Mouse (Mus musculus) T-helper 2 cell (primary cell): Measurements from ENCODE around the gene Zbtb7a.

Experiments
- in situ Hi-C: fragments of 300-600 bp; cut with MboI, MseI; formaldehyde crosslinking; loops from one replicate; pipeline ENCODE4 v1.15.1; 2025; ENCODE audit warnings: high pct_unique_total_duplicates

Gene Zbtb7a

GRCm38 (mm10) chr10:81189821-81190220 is 54.8 kb downstream of the Zbtb7a start:
- in situ Hi-C loops = no loop called here

- in situ Hi-C loops = no loop called here
Measured at GRCm38 (mm10) chr10:81190236-81190911, 55.4 kb downstream of the Zbtb7a start.

- in situ Hi-C loops = no loop called here
Measured at GRCm38 (mm10) chr10:81190912-81191321, 55.9 kb downstream of the Zbtb7a start.

GRCm38 (mm10) chr10:81191342-81191982 is 56.4 kb downstream of the Zbtb7a start:
- in situ Hi-C loops = no loop called here

- in situ Hi-C loops = no loop called here
Measured at GRCm38 (mm10) chr10:81192270-81192967, 57.4 kb downstream of the Zbtb7a start.

- in situ Hi-C loops = no loop called here
Measured at GRCm38 (mm10) chr10:81192968-81193501, 58.0 kb downstream of the Zbtb7a start.

GRCm38 (mm10) chr10:81193991-81194774 is 59.2 kb downstream of the Zbtb7a start:
- in situ Hi-C loops = no loop called here

- in situ Hi-C loops = no loop called here
Measured at GRCm38 (mm10) chr10:81195300-81195699, 60.3 kb downstream of the Zbtb7a start.

- in situ Hi-C loops = no loop called here
Measured at GRCm38 (mm10) chr10:81196470-81197065, 61.5 kb downstream of the Zbtb7a start.

- in situ Hi-C loops = no loop called here
Measured at GRCm38 (mm10) chr10:81197305-81197704, 62.3 kb downstream of the Zbtb7a start.

GRCm38 (mm10) chr10:81198230-81198629 is 63.2 kb downstream of the Zbtb7a start:
- in situ Hi-C loops = no loop called here

GRCm38 (mm10) chr10:81198990-81199389 is 64.0 kb downstream of the Zbtb7a start:
- in situ Hi-C loops = no loop called here

- in situ Hi-C loops = no loop called here
Measured at GRCm38 (mm10) chr10:81200141-81200540, 65.1 kb downstream of the Zbtb7a start.

- in situ Hi-C loops = no loop called here
Measured at GRCm38 (mm10) chr10:81200605-81201287, 65.7 kb downstream of the Zbtb7a start.

GRCm38 (mm10) chr10:81201807-81202758 is 67.1 kb downstream of the Zbtb7a start, which contains the start of gene Nmrk2:
Nmrk2 (minus strand) TSS chr10:81202051.
- in situ Hi-C loops = no loop called here
